Mouse (Mus musculus) midbrain, embryonic 14.5 days (tissue): Measurements from ENCODE around the gene Hmox1. TPM values are rescaled to one million over a fixed set of nuclear protein-coding genes. Genes with fewer than 3 reads are reported as not detected.
A peak's percentile ranks its signal among the peaks of the same experiment; 100 is the strongest.

Source experiments
- ATAC-seq: fragments of 200-750 bp; cut with Nextera tagmentation; 2 replicates; pipeline ENCODE4 v1.8.0; 2017; ENCODE audit warnings: moderate number of reproducible peaks, moderate library complexity; ENCODE audit not compliant: low FRiP score, low TSS enrichment
- DNase-seq: peaks from one replicate; pipeline ENCODE4 v3.0.0-alpha.2; 2015
- H3K27ac ChIP-seq: fragments of 300-500 bp; sonication (generic); replicated peaks from 2 replicates; pipeline ENCODE4 v1.5.1; 2014; ENCODE audit warnings: mild to moderate bottlenecking, low read depth, low read length, moderate library complexity
- H3K27me3 ChIP-seq: fragments of 300-500 bp; sonication (generic); 2 replicates; pipeline ENCODE4 v1.6.1; 2014; ENCODE audit warnings: low read length, control low read depth, mixed read lengths; ENCODE audit not compliant: control insufficient read depth, insufficient read depth
- H3K36me3 ChIP-seq: fragments of 300-500 bp; sonication (generic); 2 replicates; pipeline ENCODE4 v1.6.1; 2014; ENCODE audit warnings: low read length, control low read depth; ENCODE audit not compliant: control insufficient read depth, insufficient read depth
- H3K4me1 ChIP-seq: fragments of 300-500 bp; sonication (generic); 2 replicates; pipeline ENCODE4 v1.6.1; 2014; ENCODE audit warnings: mild to moderate bottlenecking, antibody characterized with exemption, low read length, control low read depth; ENCODE audit not compliant: control insufficient read depth, insufficient read depth
- H3K4me2 ChIP-seq: fragments of 300-500 bp; sonication (generic); 2 replicates; pipeline ENCODE4 v1.6.1; 2014; ENCODE audit warnings: mild to moderate bottlenecking, low read length, moderate library complexity
- H3K4me3 ChIP-seq: fragments of 300-500 bp; sonication (generic); replicated peaks from 2 replicates; pipeline ENCODE4 v1.5.1; 2014; ENCODE audit warnings: low read depth, low read length
- H3K9ac ChIP-seq: fragments of 300-500 bp; sonication (generic); replicated peaks from 2 replicates; pipeline ENCODE4 v1.6.1; 2014; ENCODE audit warnings: mild to moderate bottlenecking, low read length, moderate library complexity
- H3K9me3 ChIP-seq: fragments of 300-500 bp; sonication (generic); 2 replicates; pipeline ENCODE4 v1.6.1; 2016; ENCODE audit warnings: low read length, control low read depth, mixed read lengths; ENCODE audit not compliant: control insufficient read depth
- WGBS: fragments of 180-500 bp; shearing (Covaris S2); extraction: QIAGEN DNeasy Blood & Tissue Kit; methylation state at CpG from one replicate; pipeline ENCODE4 v1.1.7; 2014; 5-methylcytosine and 5-hydroxymethylcytosine counted together
- polyA plus RNA-seq: library from polyadenylated mRNA; unstranded; fragments of >200 nt; fragmentation: Nextera tagmentation; extraction: Ambion mirVana; gene quantifications from 2 replicates; pipeline ENCODE4 v1.2.1, GENCODE M21; 2014

Hmox1 gene
- polyA plus RNA-seq, 1 experiment from 2014 or later, result 5.8 TPM

DNA sequence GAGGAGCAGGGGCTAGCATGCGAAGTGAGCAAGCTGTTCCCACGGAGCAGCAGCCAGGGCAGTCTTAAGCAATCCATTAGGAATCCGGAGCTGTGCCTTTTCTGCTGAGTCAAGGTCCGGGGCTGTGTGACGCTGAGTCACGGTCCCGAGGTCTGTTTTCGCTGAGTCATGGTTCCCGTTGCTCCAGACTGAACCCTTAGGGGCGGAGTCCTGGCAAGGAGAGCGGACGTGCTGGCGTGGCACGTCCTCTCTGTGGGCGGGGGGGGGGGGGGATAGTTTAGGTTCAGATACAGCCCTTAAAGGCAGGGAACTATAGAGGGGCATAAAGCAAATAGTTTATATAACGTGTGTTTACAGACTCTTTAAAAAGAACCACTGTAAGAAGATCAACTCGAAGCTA lies 9.6 kb upstream of the Hmox1 start:
- 7% methylated on average over 17 of the region's 17 CpGs for WGBS
- Histone ChIP-seq H3K36me3 (no peaks in the 10 kb centered on the region), H3K27me3 (no peaks in the 10 kb centered on the region), H3K27ac (no peak overlapping the region), H3K9me3 (no peaks in the 10 kb centered on the region), H3K4me3 (0 out of 2 replicates have a peak overlapping the region, but pooled peaks have one; percentile 13), H3K4me1 (no peaks in the 10 kb centered on the region), H3K9ac (no peak overlapping the region), H3K4me2 (peak overlapping the region; percentile 46)
- DNase-seq (peak; percentile 90), ATAC-seq (peak; percentile 87)

DNA sequence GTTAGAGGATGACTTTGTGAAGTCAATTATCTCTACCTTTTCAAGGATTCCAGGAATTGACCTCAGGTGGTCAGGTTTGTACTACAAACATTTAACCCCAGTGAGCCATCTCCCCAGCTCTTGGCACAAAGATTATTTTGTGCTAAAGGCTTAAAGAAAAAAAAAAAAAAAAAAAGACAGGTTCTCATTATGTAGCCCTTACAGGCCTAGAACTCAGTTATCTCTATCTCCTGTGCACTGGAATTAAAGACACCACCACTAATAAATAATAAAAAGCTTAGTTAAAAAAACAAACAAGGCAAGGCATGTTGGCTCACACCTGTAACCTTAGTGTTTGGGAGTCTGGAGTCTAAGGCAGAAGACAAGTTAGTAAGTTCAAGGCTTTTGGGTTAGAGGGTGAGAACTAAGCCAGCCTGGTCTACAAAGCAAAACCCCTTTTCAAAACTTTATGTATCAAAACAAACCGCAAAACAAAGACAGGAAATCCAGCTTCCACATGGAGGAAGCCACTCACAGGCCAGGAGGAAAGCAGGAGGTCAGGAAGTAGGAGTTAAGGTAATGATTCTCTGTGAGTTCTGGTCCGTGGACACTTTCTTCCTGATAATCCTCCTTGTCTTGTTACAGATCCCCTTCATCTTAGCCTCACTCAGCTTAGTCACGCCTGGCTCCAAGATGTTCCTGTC lies 8.9 kb upstream of the Hmox1 start:
- 0 out of 2 replicates have a peak, but pooled peaks have one; percentile 6 for ATAC-seq
- Histone ChIP-seq H3K4me3 (no peak overlapping the region), H3K36me3 (no peaks in the 10 kb centered on the region), H3K9ac (no peak overlapping the region), H3K27me3 (no peaks in the 10 kb centered on the region), H3K4me1 (0 out of 2 replicates have a peak, but pooled peaks cover 3% of the 10 kb centered on the region), H3K9me3 (no peaks in the 10 kb centered on the region), H3K4me2 (no peak overlapping the region), H3K27ac (no peak overlapping the region)
- no peak for DNase-seq
- 67% methylated on average over 3 of the region's 3 CpGs for WGBS

DNA sequence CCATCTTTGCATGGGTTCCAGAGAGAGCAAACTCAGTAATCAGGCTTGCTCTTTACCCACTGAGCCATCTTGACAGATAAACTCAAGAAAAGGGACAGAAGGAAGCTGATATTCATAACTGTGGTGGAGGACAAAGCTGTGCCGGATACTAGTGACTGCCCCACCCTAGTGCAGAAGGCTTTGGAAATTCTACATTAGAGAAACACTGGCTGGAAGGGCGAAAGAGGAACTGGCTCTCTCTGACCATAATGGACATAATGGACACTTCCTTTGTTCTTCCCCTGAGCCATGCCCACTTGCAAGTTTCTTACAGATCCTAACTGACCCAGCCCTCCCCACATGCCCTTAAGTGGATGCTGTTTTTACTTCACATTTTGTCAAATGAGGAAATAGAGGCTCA lies 7.4 kb upstream of the Hmox1 start:
- Histone ChIP-seq H3K4me1 (0 out of 2 replicates have a peak, but pooled peaks cover 3% of the 10 kb centered on the region), H3K36me3 (no peaks in the 10 kb centered on the region), H3K9me3 (no peaks in the 10 kb centered on the region), H3K9ac (no peak overlapping the region), H3K4me2 (no peak overlapping the region), H3K4me3 (no peak overlapping the region), H3K27me3 (no peaks in the 10 kb centered on the region), H3K27ac (no peak overlapping the region)
- DNase-seq (no peak), ATAC-seq (no peak)
- WGBS, result 90% methylated on average over 2 of the region's 2 CpGs

DNA sequence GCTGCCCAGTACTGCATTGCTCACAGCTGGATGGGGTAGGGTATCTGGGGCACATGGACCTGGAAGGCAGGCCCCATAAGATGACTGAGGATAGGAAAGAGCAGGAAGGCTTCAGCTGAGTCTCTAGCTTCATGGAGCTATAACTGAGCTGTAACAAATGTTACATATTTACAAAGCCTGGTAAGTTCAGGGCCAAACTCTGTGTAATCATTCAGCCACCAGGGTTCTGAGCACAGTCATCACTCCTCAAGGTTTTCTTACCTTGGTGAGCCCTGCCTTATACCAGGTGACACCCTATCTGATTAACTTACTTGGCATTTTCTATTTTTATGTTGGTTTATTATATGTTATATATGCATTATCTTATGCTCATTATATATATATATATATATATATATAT lies 6.3 kb upstream of the Hmox1 start:
- Histone ChIP-seq H3K4me3 (no peak overlapping the region), H3K9me3 (no peaks in the 10 kb centered on the region), H3K27me3 (no peaks in the 10 kb centered on the region), H3K4me1 (0 out of 2 replicates have a peak, but pooled peaks cover 3% of the 10 kb centered on the region), H3K27ac (no peak overlapping the region), H3K9ac (no peak overlapping the region), H3K4me2 (no peak overlapping the region), H3K36me3 (no peaks in the 10 kb centered on the region)
- ATAC-seq, result no peak
- DNase-seq, result no peak

DNA sequence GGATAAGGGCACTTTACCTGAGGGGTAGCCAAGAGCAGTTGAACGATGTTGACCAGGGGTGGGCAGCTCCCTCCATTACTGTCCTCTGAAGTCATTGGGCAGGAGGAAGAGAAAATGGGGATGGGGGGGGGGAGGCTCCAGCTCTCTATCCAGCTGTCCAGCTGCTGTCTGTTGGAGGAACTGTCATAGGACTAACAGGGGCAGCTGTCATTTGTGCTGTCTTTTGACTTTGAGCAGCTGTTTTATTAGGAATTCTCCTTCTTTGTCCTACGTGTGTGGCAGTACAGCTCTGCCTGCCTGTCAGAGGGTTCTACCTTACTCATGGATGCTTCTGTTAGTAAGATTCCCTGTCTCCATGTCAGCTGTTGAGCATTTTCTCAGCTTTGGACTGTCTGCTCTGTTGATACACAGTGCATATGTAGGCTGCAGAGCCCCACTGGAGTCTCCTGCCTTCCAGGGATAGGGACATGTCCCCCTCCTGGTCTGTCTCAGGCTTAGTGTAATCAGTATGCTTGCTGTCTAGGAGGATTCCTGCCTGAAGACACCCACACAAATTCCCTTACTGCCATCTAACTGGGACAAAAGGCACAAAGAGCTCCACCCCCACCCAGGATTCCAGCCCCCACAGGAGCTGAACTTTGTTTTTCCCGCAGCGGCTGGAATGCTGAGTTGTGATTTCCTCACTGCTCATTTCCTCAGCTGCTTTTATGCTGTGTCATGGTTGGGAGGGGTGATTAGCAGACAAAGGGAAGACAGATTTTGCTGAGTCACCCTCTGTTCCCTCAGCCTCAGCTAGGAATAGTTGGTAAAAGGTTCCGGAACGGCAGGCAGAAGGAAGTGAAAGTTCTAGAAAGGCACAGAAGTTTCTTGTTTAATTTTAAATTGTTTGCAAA lies 4.2 kb upstream of the Hmox1 start:
- Histone ChIP-seq H3K9me3 (no peaks in the 10 kb centered on the region), H3K27ac (no peak overlapping the region), H3K4me1 (0 out of 2 replicates have a peak, but pooled peaks cover 6% of the 10 kb centered on the region), H3K27me3 (no peaks in the 10 kb centered on the region), H3K36me3 (no peaks in the 10 kb centered on the region), H3K4me2 (peak overlapping the region; percentile 9), H3K4me3 (no peak overlapping the region), H3K9ac (0 out of 2 replicates have a peak overlapping the region, but pooled peaks have one; percentile 13)
- 30% methylated on average over 6 of the region's 6 CpGs for WGBS
- DNase-seq, result peak; percentile 89
- ATAC-seq, result no peak

DNA sequence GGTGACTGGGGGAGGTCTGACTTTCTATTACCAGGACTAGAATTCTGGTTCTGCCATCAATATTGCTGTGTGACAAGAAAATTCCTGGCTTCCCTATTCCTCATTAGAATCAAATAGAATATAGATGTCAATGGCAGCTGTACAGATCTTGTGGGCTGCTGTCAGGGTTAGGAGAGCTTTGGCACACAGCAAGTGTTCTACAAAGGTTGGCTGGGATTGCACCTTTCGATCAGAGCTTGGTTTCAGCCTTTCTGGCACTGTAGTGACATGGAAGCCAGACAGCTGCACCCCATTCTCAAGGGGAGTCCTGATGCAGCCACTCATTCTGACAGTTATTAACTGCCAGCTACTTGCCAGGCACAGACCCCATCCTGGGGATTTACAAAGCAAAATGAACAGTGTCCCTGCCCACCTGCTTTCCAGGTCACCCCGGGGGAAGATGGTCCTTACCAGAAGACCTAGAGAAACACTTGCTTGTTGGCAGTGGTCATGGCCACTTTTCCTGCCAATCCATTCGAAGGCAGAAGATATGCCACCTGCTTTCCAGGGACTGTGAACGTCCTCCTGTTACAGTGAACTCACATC lies 2.5 kb upstream of the Hmox1 start:
- peak; percentile 8 for DNase-seq
- Histone ChIP-seq H3K4me2 (no peak overlapping the region), H3K9me3 (no peaks in the 10 kb centered on the region), H3K27me3 (no peaks in the 10 kb centered on the region), H3K4me3 (no peak overlapping the region), H3K27ac (no peak overlapping the region), H3K4me1 (0 out of 2 replicates have a peak, but pooled peaks cover 6% of the 10 kb centered on the region), H3K36me3 (no peaks in the 10 kb centered on the region), H3K9ac (no peak overlapping the region)
- 82% methylated on average over 4 of the region's 4 CpGs for WGBS
- no peak for ATAC-seq

DNA sequence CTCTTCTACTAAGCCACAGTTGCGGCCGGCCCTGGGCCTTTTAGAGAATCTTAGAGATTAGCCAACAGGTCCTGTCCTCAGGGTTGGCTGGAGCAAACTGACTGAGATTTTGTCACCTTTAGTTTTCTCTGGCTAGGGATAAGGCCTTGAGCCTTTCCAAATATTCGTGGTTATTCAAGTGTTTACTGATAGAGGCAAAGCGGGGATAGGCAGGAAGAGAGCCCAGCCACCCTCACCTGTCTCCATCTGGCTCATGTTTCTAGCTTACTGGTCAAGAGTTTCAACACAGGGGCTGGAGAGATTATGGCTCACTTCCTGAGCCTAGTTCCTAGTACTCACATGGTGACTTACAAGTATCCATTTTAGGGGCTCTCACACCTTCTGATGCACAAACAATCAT lies 9.5 kb downstream of the Hmox1 start:
- Histone ChIP-seq H3K27me3 (no peaks in the 10 kb centered on the region), H3K9me3 (no peaks in the 10 kb centered on the region), H3K36me3 (no peaks in the 10 kb centered on the region), H3K4me2 (no peak overlapping the region), H3K27ac (no peak overlapping the region), H3K4me3 (no peak overlapping the region), H3K9ac (no peak overlapping the region), H3K4me1 (no peaks in the 10 kb centered on the region)
- DNase-seq (no peak), ATAC-seq (no peak)
- WGBS, result 92% methylated on average over 4 of the region's 4 CpGs

DNA sequence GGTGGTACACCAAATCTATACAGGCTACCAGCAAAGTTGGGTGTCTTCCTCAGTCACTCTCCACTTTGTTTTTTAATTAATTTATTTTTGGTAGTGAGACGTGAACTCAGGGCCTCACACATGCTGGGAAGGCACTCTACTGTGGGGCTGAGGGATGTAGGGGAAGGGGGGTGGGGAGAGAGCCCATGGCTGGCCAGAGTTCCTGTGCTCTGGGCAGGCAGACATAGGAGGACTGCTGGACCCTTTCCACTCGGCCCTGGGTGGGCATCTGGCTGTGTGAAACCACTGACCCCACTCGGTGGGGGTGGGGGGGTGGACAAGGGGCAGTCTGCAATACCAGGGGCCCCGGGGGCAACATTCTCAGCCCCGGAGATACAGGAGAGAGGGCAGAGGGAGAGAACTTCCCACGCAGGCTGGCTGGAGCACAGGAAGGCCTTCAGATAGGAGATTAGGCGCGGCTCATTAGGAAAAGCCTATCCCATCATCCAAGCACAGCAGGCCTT lies 10.0 kb downstream of the Hmox1 start:
- Histone ChIP-seq H3K27me3 (no peaks in the 10 kb centered on the region), H3K9me3 (no peaks in the 10 kb centered on the region), H3K9ac (no peak overlapping the region), H3K4me2 (no peak overlapping the region), H3K4me1 (no peaks in the 10 kb centered on the region), H3K27ac (no peak overlapping the region), H3K36me3 (no peaks in the 10 kb centered on the region), H3K4me3 (no peak overlapping the region)
- ATAC-seq (no peak), DNase-seq (no peak)
- WGBS, result 39% methylated on average over 8 of the region's 8 CpGs
